Mouse (Mus musculus): Measurements from ENCODE around the gene Srsy. TPM values are rescaled to one million over a fixed set of nuclear protein-coding genes. Genes with fewer than 3 reads are reported as not detected.
"Not testable (repeated sequence)": the region's sequence is repeated elsewhere in the genome, so short reads cannot be mapped to it uniquely, and the experiment has no call there.

Gene Srsy
- not detected in 2 replicates for total RNA-seq (2014; rRNA removed)
- not detected in 2 replicates for polyA plus RNA-seq (2015; fragmentation: Nextera tagmentation; extraction: Ambion mirVana)

GRCm38 (mm10) chrY:17937230-17937629 lies at the start of gene Srsy:
Gene Srsy, minus strand, starts transcription at chrY:17937330.
- WGBS: no CpG with 5 or more reads among the region's 1 CpGs
- H3K4me3 ChIP-seq (ENCODE audit: low read depth, low read length); H3K27ac ChIP-seq (ENCODE audit: low read depth, low read length); H3K9ac ChIP-seq (replicated peaks; ENCODE audit: low read length, poor library complexity, severe bottlenecking); H3K36me3 ChIP-seq (ENCODE audit: insufficient read depth, low read length); H3K4me1 ChIP-seq (ENCODE audit: insufficient read depth, low read length); H3K4me2 ChIP-seq (ENCODE audit: low read depth, low read length, poor library complexity, severe bottlenecking); H3K27me3 ChIP-seq (ENCODE audit: insufficient read depth, low read length); DNase-seq (ENCODE audit: low spot score); H3K9me3 ChIP-seq (ENCODE audit: low read length); ATAC-seq (ENCODE audit: low FRiP score): not testable (repeated sequence)

Other genes with a start within 250 kb of the Srsy start
- gene Gm21904, start 91.1 kb downstream of the Srsy start, total RNA-seq (2014; rRNA removed): not detected in 2 replicates
- gene Gm21904, start 91.1 kb downstream of the Srsy start, polyA plus RNA-seq (2015; fragmentation: Nextera tagmentation; extraction: Ambion mirVana): not detected in 2 replicates
- not detected in 2 replicates for gene Gm20772, start 62.6 kb downstream of the Srsy start, total RNA-seq (2014; rRNA removed)
- not detected in 2 replicates for gene Gm20772, start 62.6 kb downstream of the Srsy start, polyA plus RNA-seq (2015; fragmentation: Nextera tagmentation; extraction: Ambion mirVana)
- not detected in 2 replicates for gene Gm20831, start 62.6 kb downstream of the Srsy start, total RNA-seq (2014; rRNA removed)
- not detected in 2 replicates for gene Gm20831, start 62.6 kb downstream of the Srsy start, polyA plus RNA-seq (2015; fragmentation: Nextera tagmentation; extraction: Ambion mirVana)
- gene Gm21764, start 124.5 kb upstream of the Srsy start, total RNA-seq (2014; rRNA removed): not detected in 2 replicates
- not detected in 2 replicates for gene Gm21764, start 124.5 kb upstream of the Srsy start, polyA plus RNA-seq (2015; fragmentation: Nextera tagmentation; extraction: Ambion mirVana)
- gene Ssty1, start 151.8 kb upstream of the Srsy start, total RNA-seq (2014; rRNA removed): not detected in 2 replicates
- gene Ssty1, start 151.8 kb upstream of the Srsy start, polyA plus RNA-seq (2015; fragmentation: Nextera tagmentation; extraction: Ambion mirVana): not detected in 2 replicates